Mouse (Mus musculus) midbrain, embryonic 11.5 days (tissue): ENCODE data around the gene Kng1. TPM values are rescaled to one million over a fixed set of nuclear protein-coding genes. Genes with fewer than 3 reads are reported as not detected.

Experiments
- ATAC-seq: fragments of 200-750 bp; cut with Nextera tagmentation; 2 replicates; pipeline ENCODE4 v1.8.0; 2017; ENCODE audit warnings: moderate TSS enrichment, moderate library complexity; ENCODE audit not compliant: low FRiP score
- DNase-seq: peaks from one replicate; pipeline ENCODE4 v3.0.0; 2015; ENCODE audit warnings: low spot score; ENCODE audit errors: missing footprints
- H3K27ac ChIP-seq: fragments of 300-500 bp; sonication (generic); 2 replicates; pipeline ENCODE4 v1.5.1; 2014; ENCODE audit warnings: low read depth, low read length
- H3K27me3 ChIP-seq: fragments of 300-500 bp; sonication (generic); 2 replicates; pipeline ENCODE4 v1.6.1; 2014; ENCODE audit warnings: mild to moderate bottlenecking, low read length, moderate library complexity, mixed read lengths; ENCODE audit not compliant: control insufficient read depth, insufficient read depth
- H3K36me3 ChIP-seq: fragments of 300-500 bp; sonication (generic); 2 replicates; pipeline ENCODE4 v1.6.1; 2014; ENCODE audit warnings: mild to moderate bottlenecking, low read length, moderate library complexity, mixed read lengths; ENCODE audit not compliant: control insufficient read depth, insufficient read depth
- H3K4me1 ChIP-seq: fragments of 300-500 bp; sonication (generic); 2 replicates; pipeline ENCODE4 v1.6.1; 2014; ENCODE audit warnings: low read length; ENCODE audit not compliant: control insufficient read depth, insufficient read depth
- H3K4me2 ChIP-seq: fragments of 300-500 bp; sonication (generic); 2 replicates; pipeline ENCODE4 v1.6.1; 2014; ENCODE audit warnings: mild to moderate bottlenecking, moderate library complexity
- H3K4me3 ChIP-seq: fragments of 300-500 bp; sonication (generic); 2 replicates; pipeline ENCODE4 v1.5.1; 2014; ENCODE audit warnings: low read depth, low read length
- H3K9ac ChIP-seq: fragments of 300-500 bp; sonication (generic); 2 replicates; pipeline ENCODE4 v1.6.1; 2014; ENCODE audit warnings: low read length
- H3K9me3 ChIP-seq: fragments of 300-500 bp; sonication (generic); 2 replicates; pipeline ENCODE4 v1.6.1; 2016; ENCODE audit warnings: low read length; ENCODE audit not compliant: control insufficient read depth
- WGBS: fragments of 180-500 bp; shearing (Covaris S2); extraction: QIAGEN DNeasy Blood & Tissue Kit; methylation state at CpG from one replicate; pipeline ENCODE4 v1.1.7; 2014; 5-methylcytosine and 5-hydroxymethylcytosine counted together
- microRNA-seq: library from miRNA; unstranded; fragments of <30 nt; microRNA quantifications from one replicate; pipeline ENCODE4, GENCODE M21; 2017
- polyA plus RNA-seq: library from polyadenylated mRNA; unstranded; fragments of >200 nt; fragmentation: Nextera tagmentation; extraction: Ambion mirVana; gene quantifications from 2 replicates; pipeline ENCODE4 v1.2.1, GENCODE M21; 2014

Gene Kng1
- polyA plus RNA-seq, 1 experiment from 2014 or later = not detected

- H3K4me3 ChIP-seq = no peak overlapping the region
- no peak for ATAC-seq
- WGBS = 84% methylated on average over 4 of the region's 4 CpGs
Measured at GRCm38 (mm10) chr16:23117173-23117572, 59.5 kb downstream of the Kng1 start.

GRCm38 (mm10) chr16:23122446-23122845, 64.8 kb downstream of the Kng1 start:
- WGBS = 90% methylated on average over 3 of the region's 3 CpGs

More at GRCm38 (mm10) chr16:23117173-23117572, 59.5 kb downstream of the Kng1 start:
- peaks cover 15% of the 10 kb centered on the region; the same call in 1 of the 2 replicates for H3K36me3 ChIP-seq
- H3K4me2 ChIP-seq = no peak overlapping the region
- no peak overlapping the region for H3K9ac ChIP-seq
- DNase-seq = no peak
- no peaks in the 10 kb centered on the region for H3K4me1 ChIP-seq
- H3K27me3 ChIP-seq = no peaks in the 10 kb centered on the region
- no peaks in the 10 kb centered on the region for H3K9me3 ChIP-seq
- no peak overlapping the region for H3K27ac ChIP-seq

GRCm38 (mm10) chr16:23123104-23123503, 65.4 kb downstream of the Kng1 start:
- Histone ChIP-seq H3K4me1 (peaks cover 6% of the 10 kb centered on the region; the same call in 1 of the 2 replicates), H3K4me3 (no peak overlapping the region), H3K9me3 (no peaks in the 10 kb centered on the region), H3K36me3 (peaks cover 6% of the 10 kb centered on the region; the same call in 1 of the 2 replicates), H3K27me3 (no peaks in the 10 kb centered on the region), H3K4me2 (no peak overlapping the region), H3K9ac (no peak overlapping the region), H3K27ac (no peak overlapping the region)
- ATAC-seq (no peak), DNase-seq (peak; percentile 19)
- 96% methylated on average over 4 of the region's 4 CpGs for WGBS

More at GRCm38 (mm10) chr16:23122446-23122845, 64.8 kb downstream of the Kng1 start:
- DNase-seq = peak; percentile 56
- peaks cover 6% of the 10 kb centered on the region; the same call in 1 of the 2 replicates for H3K4me1 ChIP-seq
- no peak overlapping the region for H3K4me2 ChIP-seq
- no peaks in the 10 kb centered on the region for H3K9me3 ChIP-seq
- no peak overlapping the region for H3K4me3 ChIP-seq
- ATAC-seq = no peak
- H3K27ac ChIP-seq = no peak overlapping the region
- no peaks in the 10 kb centered on the region for H3K27me3 ChIP-seq
- H3K36me3 ChIP-seq = peaks cover 6% of the 10 kb centered on the region; the same call in 1 of the 2 replicates
- no peak overlapping the region for H3K9ac ChIP-seq

- ATAC-seq (no peak), DNase-seq (no peak)
- Histone ChIP-seq H3K9me3 (no peaks in the 10 kb centered on the region), H3K27ac (no peak overlapping the region), H3K27me3 (no peaks in the 10 kb centered on the region), H3K36me3 (peaks cover 6% of the 10 kb centered on the region; the same call in 1 of the 2 replicates), H3K4me3 (no peak overlapping the region), H3K4me2 (no peak overlapping the region), H3K4me1 (peaks cover 15% of the 10 kb centered on the region; the same call in 1 of the 2 replicates), H3K9ac (no peak overlapping the region)
- 91% methylated on average over 4 of the region's 4 CpGs for WGBS
Measured at GRCm38 (mm10) chr16:23124398-23124797, 66.7 kb downstream of the Kng1 start.

GRCm38 (mm10) chr16:23127311-23127672, 69.6 kb downstream of the Kng1 start:
- Histone ChIP-seq H3K4me3 (peak overlapping the region; percentile 72), H3K9me3 (no peaks in the 10 kb centered on the region), H3K4me1 (peaks cover 15% of the 10 kb centered on the region; the same call in 1 of the 2 replicates), H3K9ac (peak overlapping the region; percentile 94), H3K27ac (peak overlapping the region; percentile 95), H3K27me3 (no peaks in the 10 kb centered on the region), H3K4me2 (peak overlapping the region; percentile 81), H3K36me3 (0 out of 2 replicates have a peak, but pooled peaks cover 2% of the 10 kb centered on the region)
- DNase-seq (no peak), ATAC-seq (no peak; the same call in 1 of the 2 replicates)
- WGBS = 0% methylated on average over 4 of the region's 4 CpGs

GRCm38 (mm10) chr16:23127673-23128375, 70.2 kb downstream of the Kng1 start, which contains the start of gene Rfc4:
Gene Rfc4, minus strand, starts transcription at chr16:23127737.
- no peaks in the 10 kb centered on the region for H3K27me3 ChIP-seq
- H3K36me3 ChIP-seq = no peaks in the 10 kb centered on the region
- H3K4me2 ChIP-seq = peak within 1 kb of the TSS; percentile 81
- H3K9ac ChIP-seq = peak within 1 kb of the TSS; percentile 94
- DNase-seq = peak; percentile 100
- H3K27ac ChIP-seq = peak within 1 kb of the TSS; percentile 95
- ATAC-seq = peak; percentile 94
- no peaks in the 10 kb centered on the region for H3K9me3 ChIP-seq
- WGBS = under 1% methylated on average over 51 of the region's 51 CpGs
- peak within 1 kb of the TSS; percentile 72 for H3K4me3 ChIP-seq
- peaks cover 15% of the 10 kb centered on the region; the same call in 1 of the 2 replicates for H3K4me1 ChIP-seq

- no peak overlapping the region for H3K9ac ChIP-seq
- 85% methylated on average over 3 of the region's 3 CpGs for WGBS
- DNase-seq (peak; percentile 12), ATAC-seq (no peak)
- H3K4me1 ChIP-seq = peaks cover 15% of the 10 kb centered on the region; the same call in 1 of the 2 replicates
- H3K36me3 ChIP-seq = no peaks in the 10 kb centered on the region
- no peaks in the 10 kb centered on the region for H3K27me3 ChIP-seq
- H3K27ac ChIP-seq = no peak overlapping the region
- no peaks in the 10 kb centered on the region for H3K9me3 ChIP-seq
- H3K4me2 ChIP-seq = no peak overlapping the region
- H3K4me3 ChIP-seq = no peak overlapping the region
Measured at GRCm38 (mm10) chr16:23130303-23130702, 72.6 kb downstream of the Kng1 start.

Small RNA genes lying within 50 kb of the gene (microRNA-seq; reads per million reads assigned to microRNA genes)
- 0.95 reads per million for gene Gm49346

Other genes starting within 250 kb of the Kng1 start
- 0.26 TPM in 1 of 2 replicates, not detected in the other for gene Crygs, start 246.3 kb upstream of the Kng1 start, polyA plus RNA-seq
- gene Tbccd1, start 200.2 kb upstream of the Kng1 start, polyA plus RNA-seq = 36.3 and 40.2 TPM in 2 replicates
- 100 and 104 TPM in 2 replicates for gene Dnajb11, start 200.0 kb upstream of the Kng1 start, polyA plus RNA-seq
- gene Ahsg, start 166.6 kb upstream of the Kng1 start, polyA plus RNA-seq = 0.14 TPM in 1 of 2 replicates, not detected in the other
- not detected in 2 replicates for gene Fetub, start 139.5 kb upstream of the Kng1 start, polyA plus RNA-seq
- 0.10 TPM in 1 of 2 replicates, not detected in the other for gene Hrg, start 106.8 kb upstream of the Kng1 start, polyA plus RNA-seq
- not detected in 2 replicates for gene Kng2, start 28.4 kb upstream of the Kng1 start, polyA plus RNA-seq
- gene Eif4a2, start 49.6 kb downstream of the Kng1 start, polyA plus RNA-seq = 210 and 232 TPM in 2 replicates
- 237 and 249 TPM in 2 replicates for gene Rfc4, start 69.9 kb downstream of the Kng1 start, polyA plus RNA-seq
- gene Adipoq, start 88.7 kb downstream of the Kng1 start, polyA plus RNA-seq = 0.22 TPM in 1 of 2 replicates, not detected in the other
- 31.8 and 34.1 TPM in 2 replicates for gene St6gal1, start 166.9 kb downstream of the Kng1 start, polyA plus RNA-seq